Mouse (Mus musculus) stomach, postnatal 0 days (tissue): Measurements from ENCODE around the gene Wwox. TPM values are rescaled to one million over a fixed set of nuclear protein-coding genes. Genes with fewer than 3 reads are reported as not detected.

Experiments
- ATAC-seq: fragments of 200-750 bp; cut with Nextera tagmentation; 2 replicates; pipeline ENCODE4 v1.8.0; 2017; ENCODE audit not compliant: low FRiP score, low TSS enrichment
- DNase-seq: peaks from one replicate; pipeline ENCODE4 v3.0.0-alpha.2; 2016; ENCODE audit warnings: low spot score
- H3K27ac ChIP-seq: fragments of 300-500 bp; sonication (generic); replicated peaks from 2 replicates; pipeline ENCODE4 v1.5.1; 2014; ENCODE audit warnings: mild to moderate bottlenecking, control low read depth
- H3K27me3 ChIP-seq: fragments of 300-500 bp; sonication (generic); 2 replicates; pipeline ENCODE4 v1.6.1; 2014; ENCODE audit warnings: low read length; ENCODE audit not compliant: control insufficient read depth, insufficient read depth
- H3K36me3 ChIP-seq: fragments of 300-500 bp; sonication (generic); 2 replicates; pipeline ENCODE4 v1.6.1; 2014; ENCODE audit warnings: low read length, mixed read lengths; ENCODE audit not compliant: control insufficient read depth, insufficient read depth
- H3K4me1 ChIP-seq: fragments of 300-500 bp; sonication (generic); replicated peaks from 2 replicates; pipeline ENCODE4 v1.6.1; 2014; ENCODE audit warnings: antibody characterized with exemption; ENCODE audit not compliant: control insufficient read depth, insufficient read depth
- H3K4me2 ChIP-seq: fragments of 300-500 bp; sonication (generic); replicated peaks from 2 replicates; pipeline ENCODE4 v1.6.1; 2014; ENCODE audit warnings: low read depth, mild to moderate bottlenecking, control low read depth, moderate library complexity
- H3K4me3 ChIP-seq: fragments of 300-500 bp; sonication (generic); 2 replicates; pipeline ENCODE4 v1.5.1; 2014; ENCODE audit warnings: low read depth, low read length, control low read depth
- H3K9ac ChIP-seq: fragments of 300-500 bp; sonication (generic); 2 replicates; pipeline ENCODE4 v1.6.1; 2014; ENCODE audit warnings: mild to moderate bottlenecking, low read length, control low read depth, mixed read lengths
- H3K9me3 ChIP-seq: fragments of 300-500 bp; sonication (generic); 2 replicates; pipeline ENCODE4 v1.6.1; 2016; ENCODE audit warnings: low read length; ENCODE audit not compliant: control insufficient read depth
- CTCF ChIP-seq: IDR thresholded peaks from 2 replicates; pipeline ENCODE4 v1.5.1; 2016; ENCODE audit warnings: antibody characterized with exemption, low read depth, mild to moderate bottlenecking, moderate library complexity
- EP300 ChIP-seq: optimal IDR thresholded peaks from 2 replicates; pipeline ENCODE3; 2016; ENCODE audit warnings: antibody characterized with exemption
- WGBS: fragments of 180-500 bp; shearing (Covaris S2); extraction: QIAGEN DNeasy Blood & Tissue Kit; methylation state at CpG from one replicate; pipeline ENCODE4 v1.1.7; 2014; 5-methylcytosine and 5-hydroxymethylcytosine counted together
- polyA plus RNA-seq: library from polyadenylated mRNA; unstranded; fragments of >200 nt; fragmentation: Nextera tagmentation; extraction: Ambion mirVana; gene quantifications from 2 replicates; pipeline ENCODE4 v1.2.1, GENCODE M21; 2015

Wwox gene
- polyA plus RNA-seq, 1 experiment from 2014 or later = 9.2 TPM

DNA sequence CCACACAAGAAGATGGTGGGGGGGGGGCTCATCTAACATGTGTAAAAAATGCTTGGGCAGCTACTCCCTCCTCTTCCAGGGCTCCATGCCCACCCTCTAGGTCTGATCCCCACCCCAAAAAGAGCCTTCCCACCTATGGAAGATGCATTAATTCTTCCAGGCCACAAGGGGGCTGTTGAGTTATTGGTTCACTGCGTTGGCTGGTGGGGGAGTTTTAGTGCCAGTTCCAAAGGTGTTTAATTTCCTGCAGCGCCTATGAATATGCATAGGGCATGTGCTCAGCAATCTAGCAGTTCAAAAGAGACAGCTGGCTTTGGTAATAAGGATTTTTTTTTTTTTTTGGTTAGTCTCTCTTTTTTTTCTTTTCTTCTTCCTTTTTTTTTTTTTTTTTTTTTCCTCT lies 306.9 kb downstream of the Wwox start:
- no peaks in the 10 kb centered on the region for H3K27me3 ChIP-seq
- 70% methylated on average over 2 of the region's 2 CpGs for WGBS
- no peaks in the 10 kb centered on the region for H3K36me3 ChIP-seq
- no peak overlapping the region for H3K27ac ChIP-seq
- DNase-seq = no peak
- no peak overlapping the region for H3K4me2 ChIP-seq
- no peaks in the 10 kb centered on the region for H3K4me1 ChIP-seq
- no peak overlapping the region for H3K4me3 ChIP-seq
- no peak for ATAC-seq
- no peaks in the 10 kb centered on the region for H3K9me3 ChIP-seq
- TF ChIP-seq EP300 (no peak), CTCF (peak; percentile 50)
- H3K9ac ChIP-seq = no peak overlapping the region

GRCm38 (mm10) chr8:114751376-114752135 lies 312.1 kb downstream of the Wwox start:
- DNase-seq (no peak), ATAC-seq (no peak)
- no peaks in the 10 kb centered on the region for H3K36me3 ChIP-seq
- TF ChIP-seq EP300 (no peak), CTCF (no peak)
- H3K4me1 ChIP-seq = no peaks in the 10 kb centered on the region
- H3K9me3 ChIP-seq = no peaks in the 10 kb centered on the region
- H3K27me3 ChIP-seq = no peaks in the 10 kb centered on the region
- no peak overlapping the region for H3K27ac ChIP-seq
- WGBS = 38% methylated on average over 18 of the region's 18 CpGs
- H3K9ac ChIP-seq = no peak overlapping the region
- H3K4me2 ChIP-seq = no peak overlapping the region
- H3K4me3 ChIP-seq = no peak overlapping the region

- TF ChIP-seq CTCF = no peak
- TF ChIP-seq EP300 = no peak
- no peaks in the 10 kb centered on the region for H3K9me3 ChIP-seq
- ATAC-seq = no peak
- no peak for DNase-seq
- H3K36me3 ChIP-seq = no peaks in the 10 kb centered on the region
- no peak overlapping the region for H3K9ac ChIP-seq
- WGBS = 54% methylated on average over 2 of the region's 2 CpGs
- H3K4me2 ChIP-seq = no peak overlapping the region
- no peaks in the 10 kb centered on the region for H3K4me1 ChIP-seq
- H3K27me3 ChIP-seq = no peaks in the 10 kb centered on the region
- H3K4me3 ChIP-seq = no peak overlapping the region
- no peak overlapping the region for H3K27ac ChIP-seq
Observed at GRCm38 (mm10) chr8:114759621-114760020, 320.2 kb downstream of the Wwox start.

DNA sequence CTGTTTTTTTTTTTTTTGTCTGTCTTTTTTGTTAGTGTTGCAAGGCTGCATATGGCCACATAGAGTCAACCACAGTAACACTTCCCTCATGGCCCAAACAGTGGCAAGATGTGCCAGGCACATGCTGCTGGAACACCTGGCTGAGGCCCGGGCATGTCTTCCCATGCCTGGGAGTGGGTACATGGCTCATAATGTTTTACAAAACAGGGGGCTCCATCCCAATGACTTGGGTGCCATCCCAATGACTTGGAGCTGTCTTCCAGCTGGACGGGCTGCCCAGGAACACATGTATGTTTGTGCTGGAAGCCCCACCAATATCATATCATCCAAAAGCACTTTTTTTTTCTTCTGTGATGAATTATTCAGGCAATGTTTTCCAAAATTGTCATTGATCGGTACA lies 329.1 kb downstream of the Wwox start:
- Histone ChIP-seq H3K9me3 (no peaks in the 10 kb centered on the region), H3K27me3 (no peaks in the 10 kb centered on the region), H3K36me3 (no peaks in the 10 kb centered on the region), H3K4me1 (no peaks in the 10 kb centered on the region; the same call in 1 of the 2 replicates), H3K4me3 (no peak overlapping the region), H3K27ac (no peak overlapping the region), H3K4me2 (no peak overlapping the region), H3K9ac (no peak overlapping the region)
- ATAC-seq (no peak), DNase-seq (no peak)
- 88% methylated on average over 3 of the region's 3 CpGs for WGBS
- TF ChIP-seq CTCF = no peak
- TF ChIP-seq EP300 = no peak

GRCm38 (mm10) chr8:114770856-114771776 lies 331.7 kb downstream of the Wwox start:
- H3K27me3 ChIP-seq = no peaks in the 10 kb centered on the region
- H3K9me3 ChIP-seq = no peaks in the 10 kb centered on the region

More at GRCm38 (mm10) chr8:114770856-114771776, 331.7 kb downstream of the Wwox start:
- TF ChIP-seq CTCF = peak; percentile 97
- no peak for TF ChIP-seq EP300
- Histone ChIP-seq H3K36me3 (no peaks in the 10 kb centered on the region), H3K4me3 (no peak overlapping the region), H3K4me2 (no peak overlapping the region), H3K4me1 (no peaks in the 10 kb centered on the region; the same call in 1 of the 2 replicates), H3K27ac (no peak overlapping the region), H3K9ac (no peak overlapping the region)
- ATAC-seq (no peak), DNase-seq (peak; percentile 79)
- WGBS = 43% methylated on average over 31 of the region's 31 CpGs
